Mouse (Mus musculus): ENCODE results near the gene Epb41.

DNA sequence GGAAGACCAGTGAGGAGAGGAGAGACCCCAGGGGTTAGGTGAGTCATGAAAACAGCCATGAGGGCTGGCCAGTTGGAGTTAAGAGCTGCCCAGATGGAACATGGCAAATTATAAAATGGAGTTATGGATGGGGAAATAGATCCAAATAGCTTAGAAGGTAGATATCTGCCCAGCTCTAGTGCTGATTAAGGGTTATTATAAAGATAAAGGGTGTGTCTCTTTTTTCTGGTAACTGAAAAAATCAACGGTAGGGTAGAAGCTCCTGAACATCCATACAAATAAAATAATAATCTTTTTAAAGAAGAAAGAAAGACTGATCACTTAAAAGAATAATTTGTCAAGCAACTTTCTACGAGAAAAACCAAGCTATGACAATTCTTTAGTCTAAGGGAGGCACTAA, 49.9 kb downstream of the Epb41 start:
- TF ChIP-seq EP300 (IDR thresholded peaks at IDR 0.05; ENCODE audit: insufficient read depth, low read depth, low read length), result no peak
- no peak for TF ChIP-seq POLR2A (IDR thresholded peaks at IDR 0.05; ENCODE audit: insufficient read depth, low read depth, low read length)

Measured in heart, adult 2 months (tissue).